Mouse (Mus musculus) retina, postnatal 1 day (tissue): ENCODE data around the gene Cabp7.
A peak's percentile ranks its signal among the peaks of the same experiment; 100 is the strongest.
"Not testable (repeated sequence)": the region's sequence is repeated elsewhere in the genome, so short reads cannot be mapped to it uniquely, and the experiment has no call there.

Source experiments
- DNase-seq: peaks from one replicate; pipeline ENCODE4 v3.0.0-alpha.2; 2012

The Cabp7 gene

GRCm38 (mm10) chr11:4745969-4746368 lies 609 bp downstream of the Cabp7 start:
- peak; percentile 50 for DNase-seq

- DNase-seq: no peak
Observed at GRCm38 (mm10) chr11:4744691-4745090, 1.9 kb downstream of the Cabp7 start.

GRCm38 (mm10) chr11:4740785-4741184 lies 5.8 kb downstream of the Cabp7 start:
- no peak for DNase-seq

GRCm38 (mm10) chr11:4738719-4739118 lies 7.9 kb downstream of the Cabp7 start:
- DNase-seq: no peak

GRCm38 (mm10) chr11:4737682-4738081 lies 8.9 kb downstream of the Cabp7 start:
- DNase-seq: no peak

- DNase-seq: peak; percentile 49
Observed at GRCm38 (mm10) chr11:4736355-4736754, 10.2 kb downstream of the Cabp7 start.

- peak; percentile 70 for DNase-seq
Observed at GRCm38 (mm10) chr11:4734179-4734578, 12.4 kb downstream of the Cabp7 start.

- peak; percentile 88 for DNase-seq
Observed at GRCm38 (mm10) chr11:4731781-4732180, 14.8 kb downstream of the Cabp7 start.

GRCm38 (mm10) chr11:4730913-4731312 lies 15.7 kb downstream of the Cabp7 start:
- no peak for DNase-seq

- DNase-seq: no peak
Observed at GRCm38 (mm10) chr11:4730096-4730495, 16.5 kb downstream of the Cabp7 start.

GRCm38 (mm10) chr11:4729603-4730002 lies 17.0 kb downstream of the Cabp7 start:
- peak; percentile 70 for DNase-seq

- DNase-seq: no peak
Observed at GRCm38 (mm10) chr11:4721728-4722127, 24.9 kb downstream of the Cabp7 start.

- no peak for DNase-seq
Observed at GRCm38 (mm10) chr11:4720900-4721580, 25.5 kb downstream of the Cabp7 start.

- DNase-seq: no peak
Observed at GRCm38 (mm10) chr11:4720393-4720792, 26.2 kb downstream of the Cabp7 start.

- DNase-seq: no peak
Observed at GRCm38 (mm10) chr11:4719961-4720360, 26.6 kb downstream of the Cabp7 start.

GRCm38 (mm10) chr11:4718548-4718947 lies 28.0 kb downstream of the Cabp7 start:
- DNase-seq: no peak

GRCm38 (mm10) chr11:4716530-4717236 lies 29.9 kb downstream of the Cabp7 start:
- no peak for DNase-seq

- no peak for DNase-seq
Observed at GRCm38 (mm10) chr11:4715596-4715995, 31.0 kb downstream of the Cabp7 start.

GRCm38 (mm10) chr11:4714727-4715126 lies 31.9 kb downstream of the Cabp7 start:
- DNase-seq: no peak

GRCm38 (mm10) chr11:4712822-4713221 lies 33.8 kb downstream of the Cabp7 start:
- no peak for DNase-seq

- DNase-seq: not testable (repeated sequence)
Observed at GRCm38 (mm10) chr11:4710188-4710587, 36.4 kb downstream of the Cabp7 start.

GRCm38 (mm10) chr11:4705178-4705577 lies 41.4 kb downstream of the Cabp7 start:
- DNase-seq: no peak

GRCm38 (mm10) chr11:4704072-4704964 lies 42.3 kb downstream of the Cabp7 start, which contains the start of the genes Uqcr10 and Zmat5:
Uqcr10 (minus strand) TSS chr11:4704342.
Zmat5 (plus strand) TSS chr11:4704678.
- DNase-seq: peak; percentile 97
